Mouse (Mus musculus) spleen, postnatal 36 days (tissue): ENCODE data around the gene Gm8271.
"Not testable (repeated sequence)": the region's sequence is repeated elsewhere in the genome, so short reads cannot be mapped to it uniquely, and the experiment has no call there.

ENCODE experiments used
- DNase-seq, 2 experiments: peaks; one replicate each; pipeline ENCODE4 v3.0.0; 2022; ENCODE audit warnings: low spot score in 2 of 2, mixed read lengths in 1 of 2

The Gm8271 gene

GRCm38 (mm10) chr14:5185493-5185892 is at the start of gene Gm8271:
Gene Gm8271 (plus strand): TSS chr14:5185793.
- DNase-seq, result not testable (repeated sequence)

DNA sequence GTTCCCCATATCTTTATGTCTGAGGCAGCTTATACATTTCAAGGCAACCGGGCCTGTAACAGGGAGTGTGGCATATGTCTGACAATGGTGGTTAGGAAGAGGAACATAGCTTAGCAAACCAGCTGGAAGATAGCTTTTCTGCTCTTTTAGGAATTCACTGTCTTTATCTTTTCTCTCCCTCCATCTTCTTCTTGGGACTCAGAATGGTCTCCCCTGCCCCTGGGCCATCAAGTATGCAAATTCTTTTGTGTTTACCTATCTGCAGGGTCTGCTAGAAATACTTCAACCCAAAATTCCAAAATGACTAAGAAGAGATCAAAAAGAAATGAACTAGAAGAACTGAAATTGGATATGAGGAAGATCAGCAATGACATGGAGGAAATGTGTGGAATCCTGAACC is 21.4 kb upstream of the Gm8271 start, which contains the start of gene Gm3317:
Gm3317 (plus strand) TSS at position 301 of the 400 bp plus-strand sequence.
- not testable (repeated sequence) for DNase-seq
